Mouse (Mus musculus): ENCODE data around the gene AC140267.1. TPM values are rescaled to one million over a fixed set of nuclear protein-coding genes. Genes with fewer than 3 reads are reported as not detected.
A peak's percentile ranks its signal among the peaks of the same experiment; 100 is the strongest.

AC140267.1 gene
- polyA plus RNA-seq (2015; fragmentation: Nextera tagmentation; extraction: Ambion mirVana) = not detected in 2 replicates

- Histone ChIP-seq H3K9me3 (replicated peaks) (no peaks in the 10 kb centered on the region), H3K4me3 (peak within 1 kb of the TSS; percentile 82), H3K4me2 (peak within 1 kb of the TSS; percentile 81), H3K9ac (peak within 1 kb of the TSS; percentile 88), H3K27ac (peak within 1 kb of the TSS; percentile 83; the same call in 1 of the 2 replicates), H3K36me3 (peaks cover 39% of the 10 kb centered on the region), H3K4me1 (replicated peaks) (peaks cover 19% of the 10 kb centered on the region), H3K27me3 (no peaks in the 10 kb centered on the region)
- ATAC-seq (replicated peaks; ENCODE audit: insufficient number of reproducible peaks, insufficient read depth, low FRiP score, low read depth) = no peak
- 80% methylated on average over 9 of the region's 9 CpGs for WGBS
Measured at GRCm38 (mm10) chr15:80235535-80235934, at the start of gene AC140267.1. Gene AC140267.1, plus strand, starts transcription at chr15:80235835.

GRCm38 (mm10) chr15:80188927-80189326 lies 46.7 kb upstream of the AC140267.1 start:
- WGBS = 67% methylated on average over 5 of the region's 5 CpGs
- Histone ChIP-seq H3K9me3 (replicated peaks) (no peaks in the 10 kb centered on the region), H3K4me3 (no peak overlapping the region), H3K27me3 (0 out of 2 replicates have a peak, but pooled peaks cover 7% of the 10 kb centered on the region), H3K36me3 (no peaks in the 10 kb centered on the region), H3K4me1 (replicated peaks) (no peaks in the 10 kb centered on the region), H3K4me2 (no peak overlapping the region), H3K9ac (no peak overlapping the region), H3K27ac (no peak overlapping the region)
- ATAC-seq (replicated peaks; ENCODE audit: insufficient number of reproducible peaks, insufficient read depth, low FRiP score, low read depth) = no peak

- no peaks in the 10 kb centered on the region for H3K4me1 ChIP-seq (replicated peaks)
- H3K9me3 ChIP-seq (replicated peaks) = no peaks in the 10 kb centered on the region
- no peaks in the 10 kb centered on the region for H3K36me3 ChIP-seq
- no peak overlapping the region for H3K9ac ChIP-seq
- no peak overlapping the region for H3K4me2 ChIP-seq
- H3K27ac ChIP-seq = no peak overlapping the region
- 70% methylated on average over 4 of the region's 4 CpGs for WGBS
- ATAC-seq (replicated peaks; ENCODE audit: insufficient number of reproducible peaks, insufficient read depth, low FRiP score, low read depth) = no peak
- H3K27me3 ChIP-seq = 0 out of 2 replicates have a peak, but pooled peaks cover 7% of the 10 kb centered on the region
- no peak overlapping the region for H3K4me3 ChIP-seq
Measured at GRCm38 (mm10) chr15:80190075-80190474, 45.6 kb upstream of the AC140267.1 start.

- no peak overlapping the region for H3K4me2 ChIP-seq
- ATAC-seq (replicated peaks; ENCODE audit: insufficient number of reproducible peaks, insufficient read depth, low FRiP score, low read depth) = no peak
- no peak overlapping the region for H3K27ac ChIP-seq
- 0 out of 2 replicates have a peak, but pooled peaks cover 7% of the 10 kb centered on the region for H3K27me3 ChIP-seq
- H3K4me1 ChIP-seq (replicated peaks) = no peaks in the 10 kb centered on the region
- H3K9ac ChIP-seq = no peak overlapping the region
- WGBS = 62% methylated on average over 8 of the region's 8 CpGs
- no peaks in the 10 kb centered on the region for H3K36me3 ChIP-seq
- no peak overlapping the region for H3K4me3 ChIP-seq
- H3K9me3 ChIP-seq (replicated peaks) = no peaks in the 10 kb centered on the region
Measured at GRCm38 (mm10) chr15:80191585-80192245, 43.9 kb upstream of the AC140267.1 start.

- no peaks in the 10 kb centered on the region for H3K36me3 ChIP-seq
- no peaks in the 10 kb centered on the region for H3K4me1 ChIP-seq (replicated peaks)
- H3K27me3 ChIP-seq = 0 out of 2 replicates have a peak, but pooled peaks cover 7% of the 10 kb centered on the region
- H3K9ac ChIP-seq = no peak overlapping the region
- no peak overlapping the region for H3K27ac ChIP-seq
- WGBS = 80% methylated on average over 6 of the region's 6 CpGs
- H3K4me3 ChIP-seq = no peak overlapping the region
- no peak for ATAC-seq (replicated peaks; ENCODE audit: insufficient number of reproducible peaks, insufficient read depth, low FRiP score, low read depth)
- no peak overlapping the region for H3K4me2 ChIP-seq
- no peaks in the 10 kb centered on the region for H3K9me3 ChIP-seq (replicated peaks)
Measured at GRCm38 (mm10) chr15:80192246-80192585, 43.4 kb upstream of the AC140267.1 start.

- 59% methylated on average over 7 of the region's 7 CpGs for WGBS
- no peaks in the 10 kb centered on the region for H3K36me3 ChIP-seq
- ATAC-seq (replicated peaks; ENCODE audit: insufficient number of reproducible peaks, insufficient read depth, low FRiP score, low read depth) = no peak
Measured at GRCm38 (mm10) chr15:80192847-80193246, 42.8 kb upstream of the AC140267.1 start.

GRCm38 (mm10) chr15:80199556-80199955 lies 36.1 kb upstream of the AC140267.1 start:
- ATAC-seq (replicated peaks; ENCODE audit: insufficient number of reproducible peaks, insufficient read depth, low FRiP score, low read depth) = no peak
- H3K9ac ChIP-seq = no peak overlapping the region
- H3K4me1 ChIP-seq (replicated peaks) = no peaks in the 10 kb centered on the region
- H3K27ac ChIP-seq = no peak overlapping the region
- no peaks in the 10 kb centered on the region for H3K36me3 ChIP-seq
- H3K27me3 ChIP-seq = no peaks in the 10 kb centered on the region
- H3K4me3 ChIP-seq = no peak overlapping the region
- no peak overlapping the region for H3K4me2 ChIP-seq
- WGBS = 82% methylated on average over 2 of the region's 2 CpGs
- H3K9me3 ChIP-seq (replicated peaks) = no peaks in the 10 kb centered on the region

More at GRCm38 (mm10) chr15:80192847-80193246, 42.8 kb upstream of the AC140267.1 start:
- Histone ChIP-seq H3K27ac (no peak overlapping the region), H3K9ac (no peak overlapping the region), H3K4me2 (no peak overlapping the region), H3K27me3 (0 out of 2 replicates have a peak, but pooled peaks cover 7% of the 10 kb centered on the region), H3K4me1 (replicated peaks) (no peaks in the 10 kb centered on the region), H3K9me3 (replicated peaks) (no peaks in the 10 kb centered on the region), H3K4me3 (no peak overlapping the region)

GRCm38 (mm10) chr15:80202111-80202775 lies 33.4 kb upstream of the AC140267.1 start:
- Histone ChIP-seq H3K4me1 (replicated peaks) (no peaks in the 10 kb centered on the region), H3K27ac (no peak overlapping the region), H3K4me3 (no peak overlapping the region), H3K27me3 (no peaks in the 10 kb centered on the region), H3K4me2 (no peak overlapping the region), H3K36me3 (no peaks in the 10 kb centered on the region), H3K9me3 (replicated peaks) (no peaks in the 10 kb centered on the region), H3K9ac (no peak overlapping the region)
- ATAC-seq (replicated peaks; ENCODE audit: insufficient number of reproducible peaks, insufficient read depth, low FRiP score, low read depth) = no peak
- 67% methylated on average over 6 of the region's 6 CpGs for WGBS

- no peaks in the 10 kb centered on the region for H3K4me1 ChIP-seq (replicated peaks)
- ATAC-seq (replicated peaks; ENCODE audit: insufficient number of reproducible peaks, insufficient read depth, low FRiP score, low read depth) = no peak
- no peak overlapping the region for H3K27ac ChIP-seq
- H3K9me3 ChIP-seq (replicated peaks) = no peaks in the 10 kb centered on the region
- 28% methylated on average over 4 of the region's 4 CpGs for WGBS
- no peaks in the 10 kb centered on the region for H3K27me3 ChIP-seq
- no peak overlapping the region for H3K9ac ChIP-seq
- H3K36me3 ChIP-seq = no peaks in the 10 kb centered on the region
- H3K4me3 ChIP-seq = no peak overlapping the region
- no peak overlapping the region for H3K4me2 ChIP-seq
Measured at GRCm38 (mm10) chr15:80203406-80203805, 32.2 kb upstream of the AC140267.1 start.

GRCm38 (mm10) chr15:80206057-80206565 lies 29.5 kb upstream of the AC140267.1 start:
- Histone ChIP-seq H3K9ac (no peak overlapping the region), H3K4me3 (no peak overlapping the region), H3K4me1 (replicated peaks) (no peaks in the 10 kb centered on the region), H3K27ac (no peak overlapping the region), H3K9me3 (replicated peaks) (no peaks in the 10 kb centered on the region), H3K4me2 (no peak overlapping the region), H3K27me3 (no peaks in the 10 kb centered on the region), H3K36me3 (no peaks in the 10 kb centered on the region)
- ATAC-seq (replicated peaks; ENCODE audit: insufficient number of reproducible peaks, insufficient read depth, low FRiP score, low read depth) = no peak
- WGBS = 84% methylated on average over 3 of the region's 3 CpGs

GRCm38 (mm10) chr15:80208446-80208845 lies 27.2 kb upstream of the AC140267.1 start:
- Histone ChIP-seq H3K9ac (no peak overlapping the region), H3K4me1 (replicated peaks) (no peaks in the 10 kb centered on the region)
- 48% methylated on average over 4 of the region's 4 CpGs for WGBS

More at GRCm38 (mm10) chr15:80208446-80208845, 27.2 kb upstream of the AC140267.1 start:
- Histone ChIP-seq H3K4me2 (no peak overlapping the region), H3K36me3 (no peaks in the 10 kb centered on the region), H3K27me3 (no peaks in the 10 kb centered on the region), H3K4me3 (no peak overlapping the region), H3K27ac (no peak overlapping the region), H3K9me3 (replicated peaks) (no peaks in the 10 kb centered on the region)
- ATAC-seq (replicated peaks; ENCODE audit: insufficient number of reproducible peaks, insufficient read depth, low FRiP score, low read depth) = no peak
